Mouse (Mus musculus) heart, adult 2 months (tissue): ENCODE results near the gene Aacs. TPM values are rescaled to one million over a fixed set of nuclear protein-coding genes. Genes with fewer than 3 reads are reported as not detected.

Source experiments
- DNase-seq, 2 experiments: peaks; one replicate each; pipeline ENCODE4 v3.0.0; 2021
- H3K27ac ChIP-seq: fragments of 200-600 bp; 2 replicates; pipeline ENCODE4 v1.8.1; 2022
- H3K27me3 ChIP-seq: fragments of 200-500 bp; 2 replicates; pipeline ENCODE4 v1.6.1; 2012; ENCODE audit warnings: mild to moderate bottlenecking, low read length, inconsistent platforms, mixed read lengths; ENCODE audit not compliant: control insufficient read depth, insufficient read depth
- H3K36me3 ChIP-seq: fragments of 200-500 bp; 2 replicates; pipeline ENCODE4 v1.6.1; 2012; ENCODE audit warnings: low read length, inconsistent platforms; ENCODE audit not compliant: control insufficient read depth, insufficient read depth
- H3K4me1 ChIP-seq: fragments of 200-500 bp; 2 replicates; pipeline ENCODE4 v1.6.1; 2011; ENCODE audit warnings: low read length; ENCODE audit not compliant: control insufficient read depth, insufficient read depth
- H3K4me3 ChIP-seq: fragments of 200-600 bp; 2 replicates; pipeline ENCODE4 v1.8.1; 2022
- H3K79me2 ChIP-seq: fragments of 200-500 bp; replicated peaks from 2 replicates; pipeline ENCODE4 v1.6.1; 2012; ENCODE audit warnings: mild to moderate bottlenecking, inconsistent platforms, low read length, moderate library complexity, mixed read lengths; ENCODE audit not compliant: control insufficient read depth, insufficient read depth
- H3K9ac ChIP-seq: fragments of 200-500 bp; 2 replicates; pipeline ENCODE4 v1.6.1; 2012; ENCODE audit warnings: low read depth, mild to moderate bottlenecking, control low read depth, inconsistent platforms, low read length, mixed read lengths
- CTCF ChIP-seq: fragments of 200-600 bp; IDR thresholded peaks from 2 replicates; pipeline ENCODE4 v1.8.1; 2022; ENCODE audit warnings: antibody characterized with exemption, mild to moderate bottlenecking, moderate library complexity
- EP300 ChIP-seq: fragments of 200-500 bp; IDR thresholded peaks from 2 replicates; pipeline ENCODE4 v1.6.1; 2011; ENCODE audit warnings: low read depth, low read length, control low read depth; ENCODE audit not compliant: insufficient read depth
- POLR2A ChIP-seq: fragments of 200-500 bp; IDR thresholded peaks from 2 replicates; pipeline ENCODE4 v1.6.1; 2011; ENCODE audit warnings: mild to moderate bottlenecking, low read depth, low read length, control low read depth; ENCODE audit not compliant: insufficient read depth
- WGBS: fragments of 180-500 bp; shearing (Covaris S2); methylation state at CpG from one replicate; pipeline ENCODE4 v1.1.7; 2018; 5-methylcytosine and 5-hydroxymethylcytosine counted together
- intact Hi-C: fragments of 180-260 bp; cut with DNase I; formaldehyde crosslinking; loops from one replicate; pipeline ENCODE4 v1.15.1; 2025
- polyA plus RNA-seq: library from polyadenylated mRNA; depleted of rRNA; stranded (reverse); fragments of >200 nt; gene quantifications from 2 replicates; pipeline ENCODE4 v1.2.3, GENCODE M21; 2012
- total RNA-seq, 2 experiments: library from RNA; stranded (reverse); gene quantifications; 2 replicates each; pipeline ENCODE4 v1.2.3; 2021

The Aacs gene
- total and polyA plus RNA-seq, 3 experiments: 3.3 to 17.7 (median 3.9) TPM

- no peak overlapping the region for H3K9ac ChIP-seq
- no peak for DNase-seq
These were observed 26.6 kb downstream of the Aacs start for GRCm38 (mm10) chr5:125502186-125502585.

GRCm38 (mm10) chr5:125503628-125504027 is 28.0 kb downstream of the Aacs start:
- Histone ChIP-seq H3K36me3 (no peaks in the 10 kb centered on the region), H3K4me1 (no peaks in the 10 kb centered on the region)
- TF ChIP-seq POLR2A: no peak
- no peak for TF ChIP-seq CTCF
- TF ChIP-seq EP300: no peak

More at GRCm38 (mm10) chr5:125502186-125502585, 26.6 kb downstream of the Aacs start:
- 67% methylated on average over 3 of the region's 3 CpGs for WGBS
- Histone ChIP-seq H3K79me2 (no peaks in the 10 kb centered on the region), H3K4me3 (no peak overlapping the region), H3K27ac (no peak overlapping the region), H3K4me1 (no peaks in the 10 kb centered on the region), H3K27me3 (no peaks in the 10 kb centered on the region), H3K36me3 (no peaks in the 10 kb centered on the region)
- intact Hi-C loops: no loop called here
- TF ChIP-seq POLR2A: no peak
- no peak for TF ChIP-seq EP300
- no peak for TF ChIP-seq CTCF

DNA sequence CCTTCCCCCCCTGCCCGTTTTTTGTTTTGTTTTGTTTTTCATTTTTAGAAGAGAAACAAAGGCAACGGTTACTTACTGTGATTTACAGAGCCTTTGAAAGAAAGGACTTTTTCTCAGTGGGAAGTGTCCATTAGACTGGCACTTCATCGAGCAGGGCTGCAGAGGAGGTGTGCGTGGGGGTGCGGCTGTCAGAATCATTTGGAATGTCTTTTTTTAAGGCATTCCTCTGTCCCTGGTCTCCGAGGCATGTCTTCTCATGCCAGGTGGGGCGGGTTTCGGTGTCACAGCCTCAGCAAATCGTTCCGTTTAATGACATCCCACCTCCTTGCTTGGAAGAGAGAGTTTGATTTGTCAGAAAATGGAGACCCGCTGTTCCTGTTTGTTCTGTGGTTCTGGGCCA is 29.1 kb downstream of the Aacs start:
- Histone ChIP-seq H3K36me3 (no peaks in the 10 kb centered on the region), H3K4me1 (no peaks in the 10 kb centered on the region), H3K27ac (no peak overlapping the region), H3K79me2 (no peaks in the 10 kb centered on the region), H3K4me3 (no peak overlapping the region), H3K9ac (no peak overlapping the region), H3K27me3 (no peaks in the 10 kb centered on the region)
- DNase-seq: no peak
- WGBS: 80% methylated on average over 11 of the region's 11 CpGs
- intact Hi-C loops: no loop called here
- TF ChIP-seq EP300 (no peak), POLR2A (no peak), CTCF (no peak)

More at GRCm38 (mm10) chr5:125503628-125504027, 28.0 kb downstream of the Aacs start:
- WGBS: 82% methylated on average over 6 of the region's 6 CpGs
- H3K79me2 ChIP-seq: no peaks in the 10 kb centered on the region
- H3K27ac ChIP-seq: no peak overlapping the region
- H3K4me3 ChIP-seq: no peak overlapping the region
- intact Hi-C loops: no loop called here
- no peaks in the 10 kb centered on the region for H3K27me3 ChIP-seq
- no peak overlapping the region for H3K9ac ChIP-seq
- no peak for DNase-seq

- WGBS: 84% methylated on average over 15 of the region's 15 CpGs
- TF ChIP-seq POLR2A: no peak
- no peak for TF ChIP-seq EP300
- no peak for TF ChIP-seq CTCF
- no peaks in the 10 kb centered on the region for H3K4me1 ChIP-seq
- H3K36me3 ChIP-seq: no peaks in the 10 kb centered on the region
- no peak for DNase-seq
- no peaks in the 10 kb centered on the region for H3K27me3 ChIP-seq
- H3K4me3 ChIP-seq: no peak overlapping the region
- intact Hi-C loops: no loop called here
- H3K27ac ChIP-seq: no peak overlapping the region
- H3K79me2 ChIP-seq: no peaks in the 10 kb centered on the region
- H3K9ac ChIP-seq: no peak overlapping the region
These were observed 30.4 kb downstream of the Aacs start for GRCm38 (mm10) chr5:125505968-125506367.

- no peaks in the 10 kb centered on the region for H3K36me3 ChIP-seq
- H3K27me3 ChIP-seq: no peaks in the 10 kb centered on the region
- WGBS: 93% methylated on average over 9 of the region's 9 CpGs
- H3K4me1 ChIP-seq: no peaks in the 10 kb centered on the region
- peak; percentile 44 for TF ChIP-seq CTCF
- TF ChIP-seq POLR2A: no peak
- H3K9ac ChIP-seq: no peak overlapping the region
- intact Hi-C loops: no loop called here
- DNase-seq: no peak
- no peaks in the 10 kb centered on the region for H3K79me2 ChIP-seq
- no peak overlapping the region for H3K27ac ChIP-seq
- H3K4me3 ChIP-seq: no peak overlapping the region
These were observed 32.0 kb downstream of the Aacs start for GRCm38 (mm10) chr5:125507582-125507981.

- Histone ChIP-seq H3K4me3 (no peak overlapping the region), H3K79me2 (no peaks in the 10 kb centered on the region), H3K36me3 (no peaks in the 10 kb centered on the region), H3K4me1 (no peaks in the 10 kb centered on the region), H3K27ac (no peak overlapping the region), H3K27me3 (no peaks in the 10 kb centered on the region), H3K9ac (no peak overlapping the region)
- WGBS: 91% methylated on average over 10 of the region's 10 CpGs
- no peak for DNase-seq
- intact Hi-C loops: no loop called here
- TF ChIP-seq CTCF (no peak), EP300 (no peak), POLR2A (no peak)
These were observed 32.4 kb downstream of the Aacs start for GRCm38 (mm10) chr5:125508006-125508405.

GRCm38 (mm10) chr5:125509541-125509940 is 33.9 kb downstream of the Aacs start:
- WGBS: 59% methylated on average over 5 of the region's 5 CpGs
- TF ChIP-seq EP300 (no peak), POLR2A (no peak), CTCF (peak; percentile 83)
- Histone ChIP-seq H3K27me3 (no peaks in the 10 kb centered on the region), H3K27ac (no peak overlapping the region), H3K79me2 (no peaks in the 10 kb centered on the region), H3K9ac (no peak overlapping the region), H3K4me1 (no peaks in the 10 kb centered on the region), H3K4me3 (no peak overlapping the region), H3K36me3 (no peaks in the 10 kb centered on the region)
- intact Hi-C loops: no loop called here
- DNase-seq: no peak
